In the genomic region with DNA sequence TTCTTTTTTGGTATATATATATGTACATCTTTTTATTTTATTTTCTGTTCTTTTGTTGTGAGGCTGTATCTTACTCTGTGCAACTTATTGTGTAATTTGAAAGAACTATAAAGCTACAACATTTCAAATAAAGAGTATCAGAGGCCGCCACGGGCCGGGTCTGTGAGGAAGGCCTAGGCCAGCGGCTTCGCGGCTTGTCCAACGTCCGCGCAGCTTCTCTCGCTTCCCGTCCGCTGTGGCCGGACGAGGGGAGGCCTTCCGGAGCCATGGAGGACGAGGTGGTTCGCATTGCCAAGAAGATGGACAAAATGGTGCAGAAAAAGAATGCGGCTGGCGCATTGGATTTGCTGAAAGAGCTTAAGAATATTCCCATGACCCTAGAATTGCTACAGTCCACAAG, we compare ENCODE assay signal across 6 mouse cellular contexts.
DNase-seq lines count a peak whose midpoint lies in the region; ATAC-seq and TF ChIP-seq lines count a peak whose summit lies in the region.
"Not testable (repeated sequence)": the region's sequence is repeated elsewhere in the genome, so short reads cannot be mapped to it uniquely, and the experiment has no call there.

No protein-coding gene starts in this region.

- not testable (repeated sequence) for DNase-seq in G1E (ENCODE audit: low spot score)

- TF ChIP-seq CTCF in G1E (IDR thresholded peaks at IDR 0.05; ENCODE audit: low read depth, low read length), result not testable (repeated sequence)

- H3K4me1 ChIP-seq in G1E (ENCODE audit: insufficient read depth, low read depth, low read length), result not testable (repeated sequence)

- not testable (repeated sequence) for H3K4me3 ChIP-seq in G1E (ENCODE audit: low read depth, low read length)

- peak; percentile 34; the same call in 1 of the 2 replicates for ATAC-seq in G1E (ENCODE audit: extremely low read depth, insufficient number of reproducible peaks, low FRiP score, poor library complexity, severe bottlenecking)
- ATAC-seq in common myeloid progenitor, adult 5-6 weeks (replicated peaks; ENCODE audit: low read depth, poor library complexity, severe bottlenecking), result peak; percentile 73
- ATAC-seq in erythroid progenitor cell, adult 5-6 weeks (replicated peaks; ENCODE audit: low FRiP score, poor library complexity, severe bottlenecking), result peak; percentile 61; the same call in 1 of the 2 replicates
- ATAC-seq in granulocyte monocyte progenitor cell, adult 5-6 weeks (replicated peaks; ENCODE audit: poor library complexity, severe bottlenecking), result peak; percentile 79
- ATAC-seq in megakaryocyte, adult 5-6 weeks (ENCODE audit: poor library complexity, severe bottlenecking), result peak; percentile 77
- 0 out of 2 replicates have a peak, but pooled peaks have one; percentile 59 for ATAC-seq in megakaryocyte-erythroid progenitor cell, adult 5-6 weeks (replicated peaks; ENCODE audit: low FRiP score, low TSS enrichment, poor library complexity, severe bottlenecking)

- H3K9me3 ChIP-seq in G1E (replicated peaks), result not testable (repeated sequence)

- not testable (repeated sequence) for H3K36me3 ChIP-seq in G1E (replicated peaks)

- H3K27me3 ChIP-seq in G1E (ENCODE audit: insufficient read depth, low read length), result not testable (repeated sequence)
